Mouse (Mus musculus) CH12F3 (cell line): ENCODE measurements around the gene Grin2c.

Experiments
- in situ Hi-C: fragments of 300-500 bp; cut with MboI; formaldehyde crosslinking; loops from 2 replicates; pipeline ENCODE4 v1.14.3; 2020; ENCODE audit warnings: low sequenced_read_pairs

Grin2c gene

DNA sequence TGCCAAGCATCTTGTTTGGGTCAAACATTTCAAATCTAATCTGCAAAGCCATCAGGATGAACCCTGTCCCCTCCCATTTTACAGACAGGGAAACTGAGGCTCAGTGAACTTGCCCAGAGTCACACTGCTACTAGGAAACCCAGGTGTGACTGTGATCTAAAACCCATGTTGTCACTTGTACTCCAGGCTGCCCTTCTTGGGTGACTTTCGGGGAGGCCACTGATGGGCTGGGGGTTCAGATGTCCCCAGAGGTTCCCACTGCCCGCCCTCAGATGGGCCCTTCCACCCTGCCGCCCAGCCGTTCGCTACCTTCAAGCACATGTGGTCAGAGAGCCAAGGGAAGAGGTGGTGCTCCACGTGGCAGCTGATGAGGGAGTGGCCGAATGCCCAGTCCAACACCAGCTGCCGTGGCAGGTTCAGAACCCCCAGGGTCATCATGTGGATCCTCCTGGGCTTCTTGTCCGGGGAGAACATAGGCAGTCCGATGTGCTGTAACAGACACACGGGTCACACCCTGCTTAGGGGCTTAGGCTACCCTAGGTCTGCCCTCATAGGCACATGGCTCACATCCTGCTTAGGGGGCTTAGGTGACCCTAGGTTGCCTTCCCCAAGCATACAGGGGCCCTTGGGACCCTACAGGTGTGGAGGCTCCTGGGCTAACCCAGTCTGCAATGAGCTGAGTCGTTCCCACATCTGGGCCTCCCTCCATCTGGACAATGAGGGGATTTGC is 17.0 kb upstream of the Grin2c start:
- in situ Hi-C loops = no loop called here

DNA sequence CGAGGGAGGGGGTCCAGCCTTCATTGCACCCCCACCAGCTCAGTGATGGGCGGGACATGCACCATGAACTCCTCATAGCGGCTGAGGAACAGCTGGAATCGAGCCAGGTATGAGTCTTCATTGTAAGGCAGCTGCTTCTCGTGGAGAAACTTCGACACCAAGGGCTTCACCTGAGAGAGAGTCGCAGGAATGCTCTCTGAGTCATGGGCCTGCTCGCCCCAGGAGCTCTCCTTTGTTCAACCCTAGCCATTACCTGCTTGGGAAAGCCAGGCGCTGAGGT is 16.4 kb upstream of the Grin2c start:
- in situ Hi-C loops = no loop called here

DNA sequence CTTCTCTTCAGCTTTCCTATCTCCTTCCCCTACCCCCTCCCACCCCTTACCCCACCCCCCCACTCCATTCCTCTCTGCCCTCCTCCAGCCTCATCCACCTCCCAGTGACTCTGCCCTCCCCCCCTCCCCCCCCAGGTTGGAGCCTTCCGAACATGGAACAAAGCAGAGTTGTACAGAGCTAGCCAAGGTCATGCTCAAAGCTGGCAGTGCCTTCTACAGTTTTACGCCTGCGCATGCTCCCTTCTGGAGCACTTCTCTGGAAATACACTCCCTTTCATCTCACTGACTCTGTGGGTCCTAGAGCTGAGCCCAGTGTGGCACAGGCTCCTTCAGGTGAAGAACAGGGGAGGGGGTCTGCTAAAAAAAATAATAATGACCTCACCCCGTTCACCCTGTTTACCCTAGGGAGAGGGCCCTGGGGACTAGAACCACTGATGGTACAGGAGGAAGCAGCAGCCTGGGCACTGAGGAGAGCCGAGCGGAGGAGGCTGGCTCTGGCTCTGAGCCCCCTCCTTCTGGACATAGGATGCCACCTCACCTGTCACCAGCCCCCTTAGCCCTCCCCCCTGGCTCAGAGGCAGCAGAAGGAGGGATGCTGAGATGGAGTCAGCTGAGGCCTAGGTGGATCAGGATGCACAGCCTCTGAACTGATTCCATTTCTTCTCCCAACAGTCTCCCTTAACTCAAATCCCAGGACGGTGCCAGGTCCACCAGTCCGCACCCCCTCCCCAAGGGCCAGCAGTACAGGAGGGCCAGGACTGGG is 15.9 kb upstream of the Grin2c start:
- in situ Hi-C loops = no loop called here

- in situ Hi-C loops = no loop called here
Observed at GRCm38 (mm10) chr11:115282295-115282694, 15.3 kb upstream of the Grin2c start.

- in situ Hi-C loops = loop anchor here (10.0 kb wide), 1 partner anchor 75 kb away; no protein-coding TSS in a partner anchor
Observed at GRCm38 (mm10) chr11:115279726-115280125, 12.7 kb upstream of the Grin2c start.

- in situ Hi-C loops = loop anchor here (10.0 kb wide), 1 partner anchor 73 kb away; no protein-coding TSS in a partner anchor
Observed at GRCm38 (mm10) chr11:115278176-115278575, 11.1 kb upstream of the Grin2c start.

GRCm38 (mm10) chr11:115277604-115277975 is 10.5 kb upstream of the Grin2c start:
- in situ Hi-C loops = loop anchor here (10.0 kb wide), 1 partner anchor 73 kb away; no protein-coding TSS in a partner anchor

DNA sequence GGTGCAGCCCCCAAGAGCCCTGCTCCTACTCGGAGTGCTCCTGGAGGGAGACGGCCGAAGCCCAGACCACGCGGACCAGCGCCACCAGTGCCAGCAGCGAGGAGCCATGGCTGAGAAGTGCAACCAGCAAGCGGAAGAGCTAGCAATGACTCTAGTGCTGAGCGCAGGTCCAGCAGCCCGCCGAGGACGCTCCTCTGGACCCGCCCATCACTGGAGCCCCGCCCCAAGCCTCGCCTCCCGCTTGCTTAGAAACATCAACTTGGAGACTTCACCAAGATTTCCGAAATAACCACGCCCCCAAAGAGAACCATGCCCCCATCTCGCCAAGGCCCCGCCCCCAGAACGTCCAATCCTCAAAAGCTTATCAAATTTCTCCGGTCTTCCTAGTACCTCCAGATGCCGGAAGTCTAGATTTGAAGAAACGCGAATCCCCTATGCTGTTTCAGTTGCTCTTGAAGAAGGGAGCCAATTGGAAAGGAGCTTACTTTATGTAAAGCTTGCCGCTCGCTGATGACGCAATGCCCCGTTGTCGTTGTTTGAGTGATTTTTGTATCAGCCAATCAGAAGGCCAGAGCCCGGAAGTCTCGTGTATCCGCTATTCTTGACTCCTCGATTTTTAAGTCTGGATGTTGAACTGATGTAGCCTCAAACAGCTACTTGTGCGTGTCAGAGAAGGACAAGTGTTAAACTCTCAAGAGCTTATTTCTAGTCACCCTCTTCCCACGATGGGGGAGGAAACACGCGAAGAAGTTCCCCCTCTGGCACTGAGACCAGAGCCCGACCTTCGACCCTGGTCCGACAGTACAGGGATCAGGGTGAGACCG is 9.9 kb upstream of the Grin2c start, which contains the start of gene Fdxr:
Gene Fdxr (minus strand): TSS at position 271 of the 824 bp plus-strand sequence.
- in situ Hi-C loops = loop anchor here (10.0 kb wide), 1 partner anchor 72 kb away; no protein-coding TSS in a partner anchor

- in situ Hi-C loops = loop anchor here (10.0 kb wide), 1 partner anchor 71 kb away; no protein-coding TSS in a partner anchor
Observed at GRCm38 (mm10) chr11:115275954-115276353, 8.9 kb upstream of the Grin2c start.

GRCm38 (mm10) chr11:115275509-115275908 is 8.5 kb upstream of the Grin2c start:
- in situ Hi-C loops = loop anchor here (10.0 kb wide), 1 partner anchor 71 kb away; no protein-coding TSS in a partner anchor

- in situ Hi-C loops = loop anchor here (10.0 kb wide), 1 partner anchor 70 kb away; no protein-coding TSS in a partner anchor
Observed at GRCm38 (mm10) chr11:115274771-115275170, 7.7 kb upstream of the Grin2c start.

- in situ Hi-C loops = loop anchor here (10.0 kb wide), 1 partner anchor 69 kb away; no protein-coding TSS in a partner anchor
Observed at GRCm38 (mm10) chr11:115274178-115274577, 7.1 kb upstream of the Grin2c start.

GRCm38 (mm10) chr11:115273735-115274134 is 6.7 kb upstream of the Grin2c start:
- in situ Hi-C loops = loop anchor here (10.0 kb wide), 1 partner anchor 69 kb away; no protein-coding TSS in a partner anchor

GRCm38 (mm10) chr11:115272894-115273498 is 6.0 kb upstream of the Grin2c start:
- in situ Hi-C loops = loop anchor here (10.0 kb wide), 1 partner anchor 68 kb away; no protein-coding TSS in a partner anchor

DNA sequence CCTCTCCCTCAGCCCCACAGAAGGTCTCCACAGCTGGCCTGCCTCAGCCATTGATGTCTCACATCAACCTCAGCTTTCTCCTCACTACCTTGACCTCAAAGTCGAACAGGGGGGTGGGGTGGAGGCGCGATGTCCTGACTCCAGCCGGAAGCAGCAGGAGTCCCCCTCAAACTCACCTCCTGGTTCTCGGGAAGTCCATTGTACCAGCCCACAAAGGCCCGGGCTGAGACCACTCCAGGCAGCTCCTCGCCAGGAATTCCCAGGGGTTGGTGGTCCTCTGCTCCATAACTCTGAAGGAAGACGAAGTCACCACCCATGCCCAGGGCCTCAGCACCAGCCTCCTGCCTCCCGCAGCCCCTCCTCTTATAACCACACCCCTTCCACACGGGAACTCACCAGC is 4.4 kb upstream of the Grin2c start:
- in situ Hi-C loops = loop anchor here (10.0 kb wide), 1 partner anchor 67 kb away; no protein-coding TSS in a partner anchor

DNA sequence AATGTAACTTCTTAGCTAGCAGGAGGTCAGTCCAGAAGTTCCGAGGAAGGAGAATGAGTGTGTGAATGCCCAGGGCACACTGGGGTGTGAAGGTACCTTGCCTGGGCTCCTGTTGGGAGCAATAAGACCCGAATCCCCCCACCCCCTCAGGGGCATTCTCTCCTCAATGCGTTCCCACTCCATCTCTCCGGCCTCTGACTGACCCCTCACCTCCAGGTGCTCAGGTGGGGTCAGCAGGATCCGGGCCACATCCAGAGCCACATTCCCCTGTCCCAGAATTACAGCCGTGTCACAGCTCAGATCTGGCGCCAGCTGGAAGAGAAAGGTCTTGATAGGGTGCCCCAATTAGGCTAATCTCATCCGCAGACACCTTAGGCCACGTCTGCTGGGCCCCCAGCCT is 4.0 kb upstream of the Grin2c start:
- in situ Hi-C loops = loop anchor here (10.0 kb wide), 1 partner anchor 66 kb away; no protein-coding TSS in a partner anchor

GRCm38 (mm10) chr11:115270148-115270861 is 3.3 kb upstream of the Grin2c start:
- in situ Hi-C loops = loop anchor here (10.0 kb wide), 1 partner anchor 66 kb away; no protein-coding TSS in a partner anchor

GRCm38 (mm10) chr11:115269330-115270066 is 2.5 kb upstream of the Grin2c start:
- in situ Hi-C loops = loop anchor here (10.0 kb wide), 1 partner anchor 65 kb away; no protein-coding TSS in a partner anchor

DNA sequence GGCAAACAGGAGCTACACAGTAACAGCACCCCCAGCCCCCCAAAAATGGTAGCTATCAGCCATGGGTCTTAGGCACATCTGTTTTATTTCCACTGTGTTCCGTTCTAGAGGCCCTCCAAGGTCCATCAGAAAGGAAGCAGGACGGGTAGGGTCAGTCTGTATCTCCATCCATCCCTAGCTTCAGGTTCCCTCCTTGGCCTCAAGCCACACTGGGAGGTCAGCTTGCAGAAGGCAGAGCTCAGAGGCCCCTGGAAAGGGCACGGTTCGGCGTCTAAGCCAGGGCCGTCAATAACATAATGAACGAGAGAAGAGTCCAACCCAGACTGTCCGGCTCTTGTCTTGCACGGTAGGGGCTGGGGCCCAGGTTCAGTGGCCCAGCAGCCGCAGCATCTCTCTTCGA is 915 bp upstream of the Grin2c start:
- in situ Hi-C loops = no loop called here
